Mouse (Mus musculus): ENCODE results near the gene Rps4x. TPM values are rescaled to one million over a fixed set of nuclear protein-coding genes. Genes with fewer than 3 reads are reported as not detected.
"Not testable (repeated sequence)": the region's sequence is repeated elsewhere in the genome, so short reads cannot be mapped to it uniquely, and the experiment has no call there.

Rps4x gene
- 716 and 744 TPM in 2 replicates for polyA plus RNA-seq (2016; fragmentation: Nextera tagmentation; extraction: Ambion mirVana)

DNA sequence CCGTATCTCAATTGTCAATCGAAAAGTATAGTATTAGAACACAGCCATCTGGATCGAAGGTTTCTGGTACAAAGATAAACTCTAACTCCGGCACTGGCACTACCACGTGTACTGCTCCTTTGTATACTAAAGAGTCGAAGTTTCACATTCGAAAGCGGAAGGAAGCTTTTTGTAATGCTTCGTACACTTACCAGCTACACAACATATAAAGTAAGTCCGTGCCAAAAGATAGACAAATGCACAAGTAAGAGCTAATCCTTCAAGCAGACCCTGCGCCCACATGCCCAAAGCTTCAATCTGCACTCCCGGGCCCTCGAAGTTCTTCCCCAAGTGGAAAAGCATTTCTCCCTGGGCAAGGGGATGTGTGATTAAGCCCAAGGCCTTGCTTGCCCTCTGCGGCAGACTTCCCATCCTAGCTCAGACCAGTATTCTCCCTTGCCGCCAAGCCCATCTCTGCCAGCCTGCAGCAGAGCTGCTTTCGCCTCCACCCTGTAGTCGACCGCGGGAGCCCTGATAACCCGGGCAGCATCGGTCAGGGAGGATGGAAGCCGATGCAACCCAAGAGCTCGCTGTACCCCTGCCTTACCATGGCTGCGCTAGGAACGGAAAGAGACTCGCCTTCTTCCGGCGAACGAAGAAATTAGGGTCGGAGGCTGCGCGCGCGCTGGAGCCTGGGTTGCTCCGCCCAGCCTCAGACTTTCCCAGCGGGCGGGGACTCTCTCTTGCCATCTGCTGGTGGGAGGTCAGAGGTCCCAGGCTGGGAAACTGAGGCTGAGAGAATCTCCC, at the start of gene Rps4x:
TSS of gene Rps4x (minus strand) at position 683 of the 786 bp plus-strand sequence.
- H3K4me3 ChIP-seq: peak within 1 kb of the TSS; percentile 68
- DNase-seq (ENCODE audit: extremely low spot score, low spot score): peak; percentile 80
- peak within 1 kb of the TSS; percentile 94 for H3K27ac ChIP-seq
- 14% methylated on average over 37 of the region's 37 CpGs for WGBS
- H3K9me3 ChIP-seq: no peaks in the 10 kb centered on the region
- H3K4me1 ChIP-seq: peaks cover 22% of the 10 kb centered on the region
- H3K36me3 ChIP-seq (replicated peaks): peaks cover 41% of the 10 kb centered on the region
- peaks cover 53% of the 10 kb centered on the region for H3K27me3 ChIP-seq (ENCODE audit: poor library complexity, severe bottlenecking)

DNA sequence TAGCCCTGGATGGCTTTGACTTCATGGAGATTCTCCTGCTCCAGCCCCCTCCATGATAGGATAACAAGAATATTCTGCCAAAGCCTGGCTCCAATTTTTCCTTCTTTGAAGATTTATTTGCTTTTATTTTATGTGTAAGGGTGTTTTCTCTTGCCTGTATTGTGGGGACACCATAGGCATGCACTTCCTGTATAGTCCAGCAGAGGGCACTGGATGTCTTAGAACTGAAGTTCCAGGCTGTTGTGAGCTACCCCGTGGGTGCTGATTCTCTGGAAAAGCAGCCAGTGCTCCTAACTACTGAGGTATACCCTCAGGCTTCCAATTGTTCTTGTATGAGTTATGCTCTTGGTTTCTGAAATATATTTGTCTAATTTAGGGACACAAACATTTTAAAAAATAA, 29.9 kb upstream of the Rps4x start:
- DNase-seq (ENCODE audit: extremely low spot score, low spot score): peak; percentile 22
- Histone ChIP-seq H3K36me3 (replicated peaks) (no peaks in the 10 kb centered on the region), H3K27me3 (ENCODE audit: poor library complexity, severe bottlenecking) (0 out of 2 replicates have a peak, but pooled peaks cover 3% of the 10 kb centered on the region), H3K4me1 (no peaks in the 10 kb centered on the region), H3K4me3 (no peak overlapping the region), H3K27ac (no peak overlapping the region), H3K9me3 (no peaks in the 10 kb centered on the region)
- whole genome bisulfite sequencing: 20% methylated on average over 1 of the region's 1 CpGs

DNA sequence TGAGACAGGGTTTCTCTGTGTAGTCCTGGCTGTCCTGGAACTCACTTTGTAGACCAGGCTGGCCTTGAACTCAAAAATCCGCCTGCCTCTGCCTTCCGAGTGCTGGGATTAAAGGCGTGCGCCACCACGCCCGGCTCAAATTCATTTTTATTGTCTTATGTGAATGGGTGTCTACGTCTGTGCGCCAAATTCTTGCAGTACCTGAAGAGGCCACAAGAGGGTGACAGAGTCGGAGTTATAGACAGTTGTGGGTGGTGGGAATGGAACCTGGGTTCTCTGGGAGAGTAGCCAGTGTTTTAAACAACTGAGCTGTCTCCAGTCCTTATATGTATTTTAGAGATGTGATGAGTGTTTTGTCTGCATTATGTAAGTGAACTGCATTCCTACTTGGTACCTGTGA, 26.2 kb upstream of the Rps4x start:
- 49% methylated on average over 9 of the region's 9 CpGs for WGBS

DNA sequence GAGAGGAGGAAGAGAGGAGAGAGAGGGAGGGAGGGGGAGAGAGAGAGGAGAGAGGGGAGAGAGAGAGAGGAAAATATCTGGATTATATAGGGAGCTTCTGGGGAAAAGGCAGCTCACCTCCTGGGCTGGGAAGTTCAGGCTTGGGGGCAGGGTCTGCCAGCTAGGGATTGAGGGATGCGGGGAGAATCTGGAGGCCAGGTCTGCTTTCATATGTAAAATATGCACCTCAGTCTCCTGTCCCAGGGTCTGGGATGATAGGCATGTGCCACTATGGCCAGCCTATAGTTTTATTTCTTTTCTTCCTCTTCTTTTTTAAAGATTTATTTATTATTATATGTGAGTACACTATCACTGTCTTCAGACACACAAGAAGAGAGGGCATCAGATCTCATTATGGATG, 1.6 kb upstream of the Rps4x start:
- no peaks in the 10 kb centered on the region for H3K9me3 ChIP-seq
- peaks cover 19% of the 10 kb centered on the region for H3K4me1 ChIP-seq
- 0 out of 2 replicates have a peak overlapping the region, but pooled peaks have one; percentile 15 for H3K27ac ChIP-seq
- peaks cover 23% of the 10 kb centered on the region for H3K36me3 ChIP-seq (replicated peaks)
- no peak for DNase-seq (ENCODE audit: extremely low spot score, low spot score)
- WGBS: 57% methylated on average over 1 of the region's 1 CpGs
- no peak overlapping the region for H3K4me3 ChIP-seq
- peaks cover 57% of the 10 kb centered on the region for H3K27me3 ChIP-seq (ENCODE audit: poor library complexity, severe bottlenecking)

More for the DNA sequence above, 26.2 kb upstream of the Rps4x start:
- H3K4me3 ChIP-seq; H3K4me1 ChIP-seq; H3K9me3 ChIP-seq; H3K27ac ChIP-seq; H3K27me3 ChIP-seq (ENCODE audit: poor library complexity, severe bottlenecking); H3K36me3 ChIP-seq (replicated peaks): not testable (repeated sequence)
- peak; percentile 18 for DNase-seq (ENCODE audit: extremely low spot score, low spot score)

DNA sequence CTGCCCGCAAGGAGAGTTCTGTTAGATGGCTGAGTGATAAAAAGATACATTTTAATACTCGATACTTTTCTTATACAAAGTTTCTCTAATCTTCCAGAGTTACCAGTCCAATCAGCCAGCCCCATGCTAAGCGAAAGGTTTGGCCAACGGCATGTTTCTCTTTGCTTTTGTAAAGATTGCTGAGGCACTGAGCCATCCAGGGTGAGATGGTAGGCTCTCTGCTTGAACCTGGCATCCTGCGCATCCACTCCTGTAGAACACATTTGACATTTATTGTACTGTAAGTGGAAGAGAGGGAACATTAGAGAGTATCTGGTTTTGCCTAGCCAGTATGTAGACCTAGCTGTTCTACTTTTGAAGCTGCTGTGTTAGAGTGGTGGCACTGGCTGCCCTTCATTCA, 387 bp upstream of the Rps4x start:
- Histone ChIP-seq H3K4me3 (peak overlapping the region; percentile 68), H3K4me1 (peaks cover 22% of the 10 kb centered on the region), H3K27ac (peak overlapping the region; percentile 94; the same call in 1 of the 2 replicates), H3K27me3 (ENCODE audit: poor library complexity, severe bottlenecking) (peaks cover 57% of the 10 kb centered on the region), H3K9me3 (no peaks in the 10 kb centered on the region), H3K36me3 (replicated peaks) (peaks cover 34% of the 10 kb centered on the region)
- no peak for DNase-seq (ENCODE audit: extremely low spot score, low spot score)
- WGBS: 46% methylated on average over 5 of the region's 5 CpGs

DNA sequence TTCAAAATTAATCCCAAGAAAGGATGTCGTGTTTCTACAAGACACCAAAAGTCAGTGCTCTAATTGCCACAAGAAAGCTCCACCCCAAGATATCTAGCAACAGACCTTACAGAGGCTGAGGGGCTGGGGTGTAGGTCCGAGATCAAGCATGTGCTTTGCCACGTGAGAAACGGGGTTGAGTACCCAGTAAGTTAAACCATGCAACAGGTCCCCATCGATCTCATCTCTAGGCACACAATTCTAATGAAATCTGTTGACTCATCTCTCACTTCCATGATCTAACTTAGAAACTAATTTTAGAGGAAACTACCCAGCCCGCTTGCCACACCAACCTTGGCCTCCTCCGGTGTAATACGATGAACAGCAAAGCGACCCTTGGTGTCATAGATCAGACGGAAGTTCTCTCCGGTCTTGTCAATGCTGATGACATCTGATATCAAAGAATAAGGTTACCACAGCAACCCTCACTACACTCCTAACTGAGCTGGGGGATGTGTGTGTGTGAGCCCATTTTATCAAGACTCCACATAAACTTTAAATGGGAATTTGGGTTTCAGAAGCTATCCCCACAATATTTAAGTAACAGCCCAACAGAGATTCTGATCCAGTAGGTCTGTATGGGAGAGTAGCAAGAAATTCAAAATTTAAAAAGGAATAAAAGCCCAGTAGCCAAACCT, 2.0 kb downstream of the Rps4x start:
- WGBS: 58% methylated on average over 11 of the region's 11 CpGs
- H3K4me3 ChIP-seq: peak overlapping the region; percentile 68
- peaks cover 22% of the 10 kb centered on the region for H3K4me1 ChIP-seq
- no peak for DNase-seq (ENCODE audit: extremely low spot score, low spot score)
- peak overlapping the region; percentile 94; the same call in 1 of the 2 replicates for H3K27ac ChIP-seq
- H3K9me3 ChIP-seq: no peaks in the 10 kb centered on the region
- H3K36me3 ChIP-seq (replicated peaks): peaks cover 56% of the 10 kb centered on the region
- peaks cover 52% of the 10 kb centered on the region for H3K27me3 ChIP-seq (ENCODE audit: poor library complexity, severe bottlenecking)

DNA sequence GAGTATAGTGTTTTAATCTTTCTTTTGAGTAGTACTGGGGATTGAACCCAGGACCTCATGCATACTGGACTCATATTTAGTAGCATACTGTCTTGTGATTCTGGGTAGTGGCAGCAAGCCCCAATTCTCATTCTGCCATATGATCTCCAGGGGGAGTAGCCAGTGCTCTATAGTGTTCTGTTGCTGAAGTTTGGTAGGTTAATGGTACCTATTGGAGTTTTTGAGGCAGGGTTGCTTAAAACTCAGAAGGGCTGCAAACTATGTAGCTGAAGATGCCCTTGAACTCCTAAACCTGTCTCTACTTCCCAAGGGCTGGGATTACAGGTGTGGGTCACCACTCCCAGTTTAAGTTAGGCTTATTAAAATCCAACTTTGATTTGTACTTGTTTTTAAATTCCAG, 6.6 kb downstream of the Rps4x start:
- H3K36me3 ChIP-seq (replicated peaks): peaks cover 51% of the 10 kb centered on the region
- no peaks in the 10 kb centered on the region for H3K9me3 ChIP-seq
- no peak overlapping the region for H3K4me3 ChIP-seq
- H3K4me1 ChIP-seq: peaks cover 21% of the 10 kb centered on the region
- no peak overlapping the region for H3K27ac ChIP-seq
- no peak for DNase-seq (ENCODE audit: extremely low spot score, low spot score)
- H3K27me3 ChIP-seq (ENCODE audit: poor library complexity, severe bottlenecking): peaks cover 65% of the 10 kb centered on the region

DNA sequence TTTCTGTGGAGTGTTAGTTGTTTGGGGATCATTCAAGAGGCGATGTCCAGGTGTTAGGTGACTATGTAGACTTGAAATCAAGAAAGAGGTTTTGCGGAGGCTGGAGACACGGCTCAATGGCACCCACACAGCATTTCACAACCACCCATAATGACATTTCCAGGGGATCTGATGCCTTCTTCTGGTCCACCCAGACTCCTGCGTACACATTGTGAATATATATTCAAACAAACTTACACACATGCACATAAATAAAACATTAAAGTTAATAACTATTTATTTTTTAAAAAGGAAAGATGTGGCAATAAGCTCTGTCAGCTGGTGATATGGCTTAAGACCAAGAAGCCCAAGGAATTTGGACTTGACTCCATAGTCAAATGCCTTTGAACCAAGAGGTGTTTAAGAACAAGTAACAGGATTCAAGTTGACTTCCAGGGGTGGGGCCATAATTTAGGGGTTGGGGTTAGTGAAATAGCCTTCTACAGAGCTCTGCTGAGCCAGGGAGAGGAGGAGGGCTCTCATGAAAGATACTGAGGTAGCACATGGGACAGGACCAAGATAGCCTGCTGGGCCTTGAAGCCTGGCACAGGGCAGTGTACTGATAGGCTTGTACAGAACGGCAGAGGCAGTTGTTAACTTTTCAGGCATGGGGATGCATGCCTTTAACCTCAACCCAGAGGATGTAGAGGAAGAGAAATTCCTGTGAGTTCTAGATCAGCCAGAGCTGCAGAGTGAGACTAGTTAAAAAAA, 13.5 kb downstream of the Rps4x start:
- Histone ChIP-seq H3K27me3 (ENCODE audit: poor library complexity, severe bottlenecking) (peaks cover 60% of the 10 kb centered on the region), H3K27ac (no peak overlapping the region), H3K9me3 (no peaks in the 10 kb centered on the region), H3K4me1 (peaks cover 6% of the 10 kb centered on the region; the same call in 1 of the 2 replicates), H3K4me3 (no peak overlapping the region), H3K36me3 (replicated peaks) (no peaks in the 10 kb centered on the region; the same call in 1 of the 2 replicates)
- DNase-seq (ENCODE audit: extremely low spot score, low spot score): no peak
- WGBS: 94% methylated on average over 5 of the region's 5 CpGs

DNA sequence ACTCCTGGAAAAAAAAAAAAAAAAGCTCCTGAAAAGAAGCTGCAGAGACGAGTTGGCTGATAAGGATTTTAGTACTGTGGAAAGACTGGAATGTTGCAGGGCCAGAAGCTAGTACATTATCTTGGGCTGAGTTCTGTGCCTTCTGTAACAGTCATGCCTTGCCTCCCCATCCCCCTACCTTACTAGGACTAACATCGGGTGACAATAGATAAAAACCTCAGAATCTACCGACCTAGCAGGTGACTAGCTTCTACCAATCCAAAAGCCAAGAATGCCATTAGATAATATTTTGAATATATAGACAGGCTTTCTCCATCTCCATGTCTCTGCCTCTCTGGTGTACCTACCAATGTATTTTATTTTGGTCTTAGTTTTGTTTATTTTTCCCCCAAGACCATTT, 18.3 kb downstream of the Rps4x start:
- H3K4me1 ChIP-seq: peaks cover 13% of the 10 kb centered on the region
- peaks cover 74% of the 10 kb centered on the region for H3K27me3 ChIP-seq (ENCODE audit: poor library complexity, severe bottlenecking)
- H3K27ac ChIP-seq: no peak overlapping the region
- H3K4me3 ChIP-seq: no peak overlapping the region
- H3K9me3 ChIP-seq: no peaks in the 10 kb centered on the region
- no peaks in the 10 kb centered on the region for H3K36me3 ChIP-seq (replicated peaks)
- DNase-seq (ENCODE audit: extremely low spot score, low spot score): no peak
- 78% methylated on average over 3 of the region's 3 CpGs for WGBS

DNA sequence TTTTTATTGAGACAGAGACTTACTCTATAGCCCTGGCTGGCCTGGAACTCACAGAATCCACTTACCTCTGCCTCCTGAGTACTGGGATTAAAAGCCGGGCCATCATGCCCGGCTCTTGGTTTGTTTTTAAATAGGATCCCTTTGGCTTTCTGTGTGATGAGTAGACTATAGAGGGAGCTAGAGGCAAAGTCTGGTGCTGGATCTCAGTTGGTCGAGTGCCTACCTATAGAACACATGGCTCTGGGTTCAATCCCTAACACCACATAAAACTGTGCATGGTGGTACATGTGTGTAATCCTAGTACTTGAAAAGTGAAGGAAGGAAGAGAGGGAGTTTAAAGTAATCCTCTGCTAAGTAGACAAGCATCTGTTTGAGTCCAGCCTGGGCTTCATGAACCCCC, 19.1 kb downstream of the Rps4x start:
- 50% methylated on average over 3 of the region's 3 CpGs for WGBS
- H3K27me3 ChIP-seq (ENCODE audit: poor library complexity, severe bottlenecking): peaks cover 74% of the 10 kb centered on the region
- no peaks in the 10 kb centered on the region for H3K9me3 ChIP-seq
- no peak overlapping the region for H3K27ac ChIP-seq
- H3K36me3 ChIP-seq (replicated peaks): no peaks in the 10 kb centered on the region
- H3K4me3 ChIP-seq: no peak overlapping the region
- peaks cover 13% of the 10 kb centered on the region for H3K4me1 ChIP-seq
- no peak for DNase-seq (ENCODE audit: extremely low spot score, low spot score)

DNA sequence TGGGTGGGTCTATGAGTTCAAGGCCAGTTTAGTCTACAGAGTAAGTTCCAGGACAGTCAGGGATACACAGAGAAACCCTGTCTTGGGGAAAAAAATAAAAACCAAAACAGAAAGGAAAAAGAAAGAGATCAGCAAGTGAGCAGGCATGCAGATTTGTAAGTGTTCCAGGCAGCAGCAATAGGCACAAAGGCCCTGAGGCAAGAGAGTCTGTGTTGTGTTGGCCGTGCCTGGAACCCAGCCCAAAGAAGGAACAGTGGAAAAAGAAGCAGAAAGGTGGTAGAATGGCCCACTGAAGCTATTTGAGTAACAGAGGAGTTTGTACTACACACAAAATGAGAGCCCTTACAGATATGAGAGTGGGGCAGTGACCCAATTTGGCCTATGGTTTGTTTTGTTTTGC, 19.5 kb downstream of the Rps4x start:
- peaks cover 74% of the 10 kb centered on the region for H3K27me3 ChIP-seq (ENCODE audit: poor library complexity, severe bottlenecking)
- no peak overlapping the region for H3K27ac ChIP-seq
- no peak overlapping the region for H3K4me3 ChIP-seq
- no peaks in the 10 kb centered on the region for H3K9me3 ChIP-seq
- H3K4me1 ChIP-seq: peaks cover 13% of the 10 kb centered on the region
- WGBS: 71% methylated on average over 1 of the region's 1 CpGs
- H3K36me3 ChIP-seq (replicated peaks): no peaks in the 10 kb centered on the region
- no peak for DNase-seq (ENCODE audit: extremely low spot score, low spot score)

DNA sequence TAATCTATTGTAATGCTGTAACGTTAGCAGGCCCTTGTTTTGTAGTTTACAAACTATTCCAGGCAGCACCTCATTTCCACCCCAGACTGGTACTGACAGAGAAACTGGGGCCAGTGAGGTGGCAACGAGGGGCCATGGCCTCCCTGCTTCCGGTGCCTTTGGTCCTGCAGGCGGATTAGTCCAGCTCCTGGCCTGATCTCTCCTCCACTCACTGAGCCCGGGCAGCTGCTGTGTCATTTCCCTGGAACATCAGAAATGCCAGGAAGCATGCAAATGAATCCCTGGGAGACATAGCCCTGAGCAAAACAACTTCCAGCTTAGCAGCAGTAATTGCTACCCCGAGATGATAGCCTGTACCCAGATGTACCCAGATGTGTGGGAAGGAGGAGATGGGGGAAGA, 22.2 kb downstream of the Rps4x start:
- Histone ChIP-seq H3K4me1 (peaks cover 13% of the 10 kb centered on the region), H3K4me3 (no peak overlapping the region), H3K9me3 (no peaks in the 10 kb centered on the region), H3K27me3 (ENCODE audit: poor library complexity, severe bottlenecking) (peaks cover 52% of the 10 kb centered on the region), H3K27ac (peak overlapping the region; percentile 79), H3K36me3 (replicated peaks) (no peaks in the 10 kb centered on the region)
- no peak for DNase-seq (ENCODE audit: extremely low spot score, low spot score)
- 34% methylated on average over 6 of the region's 6 CpGs for WGBS
